Mouse (Mus musculus): ENCODE data around the gene Hemk1. TPM values are rescaled to one million over a fixed set of nuclear protein-coding genes. Genes with fewer than 3 reads are reported as not detected.

Gene Hemk1
- polyA plus RNA-seq (2014; fragmentation: Nextera tagmentation; extraction: Ambion mirVana) = 11.1 and 12.4 TPM in 2 replicates

GRCm38 (mm10) chr9:107338172-107338883 is at the start of gene Hemk1:
TSS of gene Hemk1 (minus strand) at chr9:107338350.
- peak; percentile 65 for ATAC-seq (ENCODE audit: insufficient read depth, low FRiP score, low TSS enrichment)
- H3K27ac ChIP-seq (ENCODE audit: low read depth, low read length) = peak within 1 kb of the TSS; percentile 23; the same call in 1 of the 2 replicates
- 6% methylated on average over 30 of the region's 30 CpGs for WGBS

GRCm38 (mm10) chr9:107387708-107388107 is 49.6 kb upstream of the Hemk1 start:
- ATAC-seq (ENCODE audit: insufficient read depth, low FRiP score, low TSS enrichment) = no peak
- 87% methylated on average over 3 of the region's 3 CpGs for WGBS
- no peak for DNase-seq (ENCODE audit: low spot score)
- H3K27me3 ChIP-seq (ENCODE audit: control insufficient read depth, insufficient read depth, low read length) = peaks cover 8% of the 10 kb centered on the region
- no peak overlapping the region for H3K27ac ChIP-seq (ENCODE audit: low read depth, low read length)
- no peaks in the 10 kb centered on the region for H3K36me3 ChIP-seq (ENCODE audit: control insufficient read depth, insufficient read depth, low read length)
- H3K9me3 ChIP-seq (ENCODE audit: control insufficient read depth, low read length) = no peaks in the 10 kb centered on the region
- H3K4me1 ChIP-seq (ENCODE audit: control insufficient read depth, insufficient read depth, low read length) = peaks cover 8% of the 10 kb centered on the region; the same call in 1 of the 2 replicates
- no peak overlapping the region for H3K9ac ChIP-seq (ENCODE audit: low read length)
- no peak overlapping the region for H3K4me3 ChIP-seq (ENCODE audit: low read depth, low read length)
- H3K4me2 ChIP-seq (ENCODE audit: low read depth) = no peak overlapping the region

More at GRCm38 (mm10) chr9:107338172-107338883, at the start of gene Hemk1:
- Histone ChIP-seq H3K4me1 (ENCODE audit: control insufficient read depth, insufficient read depth, low read length) (peaks cover 15% of the 10 kb centered on the region; the same call in 1 of the 2 replicates), H3K36me3 (ENCODE audit: control insufficient read depth, insufficient read depth, low read length) (no peaks in the 10 kb centered on the region), H3K9me3 (ENCODE audit: control insufficient read depth, low read length) (no peaks in the 10 kb centered on the region), H3K9ac (ENCODE audit: low read length) (peak within 1 kb of the TSS; percentile 68), H3K4me3 (ENCODE audit: low read depth, low read length) (peak within 1 kb of the TSS; percentile 52), H3K27me3 (ENCODE audit: control insufficient read depth, insufficient read depth, low read length) (no peaks in the 10 kb centered on the region), H3K4me2 (ENCODE audit: low read depth) (peak within 1 kb of the TSS; percentile 89)
- peak; percentile 83 for DNase-seq (ENCODE audit: low spot score)

- no peak for ATAC-seq (ENCODE audit: insufficient read depth, low FRiP score, low TSS enrichment)
- DNase-seq (ENCODE audit: low spot score) = no peak
- H3K9ac ChIP-seq (ENCODE audit: low read length) = no peak overlapping the region
- no peaks in the 10 kb centered on the region for H3K36me3 ChIP-seq (ENCODE audit: control insufficient read depth, insufficient read depth, low read length)
- no peak overlapping the region for H3K4me3 ChIP-seq (ENCODE audit: low read depth, low read length)
- peaks cover 18% of the 10 kb centered on the region for H3K27me3 ChIP-seq (ENCODE audit: control insufficient read depth, insufficient read depth, low read length)
- peaks cover 8% of the 10 kb centered on the region; the same call in 1 of the 2 replicates for H3K4me1 ChIP-seq (ENCODE audit: control insufficient read depth, insufficient read depth, low read length)
- H3K27ac ChIP-seq (ENCODE audit: low read depth, low read length) = no peak overlapping the region
- WGBS = 56% methylated on average over 3 of the region's 3 CpGs
- H3K9me3 ChIP-seq (ENCODE audit: control insufficient read depth, low read length) = no peaks in the 10 kb centered on the region
- no peak overlapping the region for H3K4me2 ChIP-seq (ENCODE audit: low read depth)
These were observed 48.6 kb upstream of the Hemk1 start for GRCm38 (mm10) chr9:107386722-107387121.

- 31% methylated on average over 3 of the region's 3 CpGs for WGBS
- no peaks in the 10 kb centered on the region for H3K36me3 ChIP-seq (ENCODE audit: control insufficient read depth, insufficient read depth, low read length)
- peaks cover 8% of the 10 kb centered on the region; the same call in 1 of the 2 replicates for H3K4me1 ChIP-seq (ENCODE audit: control insufficient read depth, insufficient read depth, low read length)
- H3K9me3 ChIP-seq (ENCODE audit: control insufficient read depth, low read length) = no peaks in the 10 kb centered on the region
- ATAC-seq (ENCODE audit: insufficient read depth, low FRiP score, low TSS enrichment) (no peak), DNase-seq (ENCODE audit: low spot score) (no peak)
- H3K27ac ChIP-seq (ENCODE audit: low read depth, low read length) = no peak overlapping the region
- H3K9ac ChIP-seq (ENCODE audit: low read length) = no peak overlapping the region
- no peak overlapping the region for H3K4me2 ChIP-seq (ENCODE audit: low read depth)
- H3K27me3 ChIP-seq (ENCODE audit: control insufficient read depth, insufficient read depth, low read length) = peaks cover 37% of the 10 kb centered on the region
- H3K4me3 ChIP-seq (ENCODE audit: low read depth, low read length) = no peak overlapping the region
These were observed 46.2 kb upstream of the Hemk1 start for GRCm38 (mm10) chr9:107384396-107384795.

GRCm38 (mm10) chr9:107381723-107382122 is 43.6 kb upstream of the Hemk1 start:
- ATAC-seq (ENCODE audit: insufficient read depth, low FRiP score, low TSS enrichment) = no peak
- DNase-seq (ENCODE audit: low spot score) = no peak

GRCm38 (mm10) chr9:107377961-107378512 is 39.9 kb upstream of the Hemk1 start:
- Histone ChIP-seq H3K4me1 (ENCODE audit: control insufficient read depth, insufficient read depth, low read length) (peaks cover 8% of the 10 kb centered on the region; the same call in 1 of the 2 replicates), H3K9me3 (ENCODE audit: control insufficient read depth, low read length) (no peaks in the 10 kb centered on the region), H3K27me3 (ENCODE audit: control insufficient read depth, insufficient read depth, low read length) (peaks cover 51% of the 10 kb centered on the region), H3K4me3 (ENCODE audit: low read depth, low read length) (peak overlapping the region; percentile 31), H3K27ac (ENCODE audit: low read depth, low read length) (0 out of 2 replicates have a peak overlapping the region, but pooled peaks have one; percentile 20), H3K4me2 (ENCODE audit: low read depth) (peak overlapping the region; percentile 65), H3K9ac (ENCODE audit: low read length) (peak overlapping the region; percentile 54), H3K36me3 (ENCODE audit: control insufficient read depth, insufficient read depth, low read length) (no peaks in the 10 kb centered on the region)
- under 1% methylated on average over 35 of the region's 35 CpGs for WGBS
- DNase-seq (ENCODE audit: low spot score) = peak; percentile 77
- ATAC-seq (ENCODE audit: insufficient read depth, low FRiP score, low TSS enrichment) = no peak

More at GRCm38 (mm10) chr9:107381723-107382122, 43.6 kb upstream of the Hemk1 start:
- H3K4me3 ChIP-seq (ENCODE audit: low read depth, low read length) = no peak overlapping the region
- H3K9ac ChIP-seq (ENCODE audit: low read length) = no peak overlapping the region
- H3K9me3 ChIP-seq (ENCODE audit: control insufficient read depth, low read length) = no peaks in the 10 kb centered on the region
- no peak overlapping the region for H3K27ac ChIP-seq (ENCODE audit: low read depth, low read length)
- no peak overlapping the region for H3K4me2 ChIP-seq (ENCODE audit: low read depth)
- WGBS = 10% methylated on average over 8 of the region's 8 CpGs
- peaks cover 8% of the 10 kb centered on the region; the same call in 1 of the 2 replicates for H3K4me1 ChIP-seq (ENCODE audit: control insufficient read depth, insufficient read depth, low read length)
- no peaks in the 10 kb centered on the region for H3K36me3 ChIP-seq (ENCODE audit: control insufficient read depth, insufficient read depth, low read length)
- H3K27me3 ChIP-seq (ENCODE audit: control insufficient read depth, insufficient read depth, low read length) = peaks cover 56% of the 10 kb centered on the region

GRCm38 (mm10) chr9:107375451-107375850 is 37.3 kb upstream of the Hemk1 start:
- Histone ChIP-seq H3K4me1 (ENCODE audit: control insufficient read depth, insufficient read depth, low read length) (peaks cover 8% of the 10 kb centered on the region; the same call in 1 of the 2 replicates), H3K27ac (ENCODE audit: low read depth, low read length) (no peak overlapping the region), H3K27me3 (ENCODE audit: control insufficient read depth, insufficient read depth, low read length) (peaks cover 27% of the 10 kb centered on the region), H3K9me3 (ENCODE audit: control insufficient read depth, low read length) (no peaks in the 10 kb centered on the region), H3K4me3 (ENCODE audit: low read depth, low read length) (no peak overlapping the region), H3K9ac (ENCODE audit: low read length) (no peak overlapping the region), H3K36me3 (ENCODE audit: control insufficient read depth, insufficient read depth, low read length) (no peaks in the 10 kb centered on the region), H3K4me2 (ENCODE audit: low read depth) (no peak overlapping the region)
- DNase-seq (ENCODE audit: low spot score) = no peak
- 16% methylated on average over 5 of the region's 5 CpGs for WGBS
- ATAC-seq (ENCODE audit: insufficient read depth, low FRiP score, low TSS enrichment) = no peak

- Histone ChIP-seq H3K27me3 (ENCODE audit: control insufficient read depth, insufficient read depth, low read length) (peaks cover 21% of the 10 kb centered on the region), H3K27ac (ENCODE audit: low read depth, low read length) (no peak overlapping the region), H3K4me1 (ENCODE audit: control insufficient read depth, insufficient read depth, low read length) (peaks cover 8% of the 10 kb centered on the region; the same call in 1 of the 2 replicates), H3K4me3 (ENCODE audit: low read depth, low read length) (no peak overlapping the region), H3K9ac (ENCODE audit: low read length) (no peak overlapping the region), H3K4me2 (ENCODE audit: low read depth) (no peak overlapping the region), H3K9me3 (ENCODE audit: control insufficient read depth, low read length) (no peaks in the 10 kb centered on the region), H3K36me3 (ENCODE audit: control insufficient read depth, insufficient read depth, low read length) (no peaks in the 10 kb centered on the region)
- WGBS = 4% methylated on average over 8 of the region's 8 CpGs
- DNase-seq (ENCODE audit: low spot score) (peak; percentile 44), ATAC-seq (ENCODE audit: insufficient read depth, low FRiP score, low TSS enrichment) (no peak)
These were observed 36.5 kb upstream of the Hemk1 start for GRCm38 (mm10) chr9:107374623-107375022.

Measured in neural tube, embryonic 11.5 days (tissue).